1 mouse cellular context compared by ENCODE assay signal in the genomic region with DNA sequence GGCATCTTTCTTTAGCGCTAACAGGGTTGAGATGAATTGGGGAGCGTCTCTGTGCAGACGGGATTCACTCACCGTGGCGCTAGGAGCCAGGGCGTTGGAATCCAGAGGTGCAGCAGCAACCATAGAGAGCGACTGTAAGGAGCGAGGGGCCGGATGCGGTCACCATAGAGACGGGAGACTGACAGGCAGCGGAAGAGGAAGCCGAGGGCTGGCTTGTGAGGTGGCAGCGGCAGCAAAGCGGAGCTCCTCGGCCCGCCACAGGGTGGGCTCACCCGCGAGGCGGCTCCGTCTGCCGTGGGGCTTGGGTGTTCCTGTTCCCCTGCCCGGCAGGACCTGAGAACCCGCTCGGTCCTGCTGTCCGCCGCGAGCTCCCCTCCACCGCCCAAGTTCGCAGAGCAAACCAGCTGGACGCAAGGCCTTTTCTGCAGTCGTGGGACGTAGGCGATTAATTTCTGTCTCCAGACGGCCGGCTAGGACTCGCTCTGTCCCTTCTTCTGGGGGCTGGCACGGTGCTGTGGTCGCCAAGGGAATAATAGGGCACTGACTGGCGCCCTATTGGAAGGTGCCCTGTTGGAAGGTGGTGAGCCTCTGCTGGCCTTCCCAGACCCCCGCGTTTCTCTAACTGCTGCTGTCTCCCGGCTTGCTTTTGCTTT.
TF ChIP-seq lines count a peak whose summit lies in the region.

A gene (plus strand): TSS at position 195 of the 653 bp plus-strand sequence.

TF ChIP-seq in MEL, 35 proteins besides CTCF, POLR2A, EP300 and RAD21 (continued from another document):
- TF ChIP-seq KAT2A (conservative IDR thresholded peaks at IDR 0.05; ENCODE audit: low read depth, low read length): no peak; the same call in 1 of the 2 replicates
- no peak for TF ChIP-seq MEF2A (IDR thresholded peaks at IDR 0.05; ENCODE audit: extremely low read depth, insufficient replicate concordance, low read depth, low read length, poor library complexity, severe bottlenecking)
- TF ChIP-seq JUND (IDR thresholded peaks at IDR 0.05; ENCODE audit: low read depth, low read length): no peak
- no peak for TF ChIP-seq GATA1 (IDR thresholded peaks at IDR 0.05; ENCODE audit: low read depth, low read length)
- TF ChIP-seq MAZ (IDR thresholded peaks at IDR 0.05; ENCODE audit: low read depth, low read length): 0 out of 2 replicates have a peak, but pooled peaks have one; percentile 41
